Mouse (Mus musculus) midbrain, embryonic 15.5 days (tissue): ENCODE measurements around the gene Agap2. TPM values are rescaled to one million over a fixed set of nuclear protein-coding genes. Genes with fewer than 3 reads are reported as not detected.

ENCODE experiments used
- ATAC-seq: fragments of 200-750 bp; cut with Nextera tagmentation; replicated peaks from 2 replicates; pipeline ENCODE4 v1.8.0; 2017; ENCODE audit warnings: moderate TSS enrichment
- H3K27ac ChIP-seq: fragments of 300-500 bp; sonication (generic); 2 replicates; pipeline ENCODE4 v1.5.1; 2015; ENCODE audit warnings: mild to moderate bottlenecking, inconsistent platforms
- H3K27me3 ChIP-seq: fragments of 300-500 bp; sonication (generic); replicated peaks from 2 replicates; pipeline ENCODE4 v1.6.1; 2015; ENCODE audit warnings: inconsistent platforms
- H3K36me3 ChIP-seq: fragments of 300-500 bp; sonication (generic); replicated peaks from 2 replicates; pipeline ENCODE4 v1.6.1; 2015; ENCODE audit warnings: inconsistent platforms
- H3K4me1 ChIP-seq: fragments of 300-500 bp; sonication (generic); 2 replicates; pipeline ENCODE4 v1.6.1; 2015; ENCODE audit warnings: inconsistent platforms
- H3K4me2 ChIP-seq: fragments of 300-500 bp; sonication (generic); 2 replicates; pipeline ENCODE4 v1.6.1; 2015; ENCODE audit warnings: inconsistent platforms, mild to moderate bottlenecking, moderate library complexity
- H3K4me3 ChIP-seq: fragments of 300-500 bp; sonication (generic); 2 replicates; pipeline ENCODE4 v1.5.1; 2015; ENCODE audit warnings: mild to moderate bottlenecking, inconsistent platforms
- H3K9ac ChIP-seq: fragments of 300-500 bp; sonication (generic); 2 replicates; pipeline ENCODE4 v1.6.1; 2015; ENCODE audit warnings: mild to moderate bottlenecking, inconsistent platforms
- H3K9me3 ChIP-seq: fragments of 300-500 bp; sonication (generic); 2 replicates; pipeline ENCODE4 v1.6.1; 2016; ENCODE audit warnings: inconsistent platforms
- WGBS: fragments of 180-500 bp; shearing (Covaris S2); methylation state at CpG from one replicate; pipeline ENCODE4 v1.1.7; 2015; ENCODE audit warnings: mixed read lengths; 5-methylcytosine and 5-hydroxymethylcytosine counted together
- polyA plus RNA-seq: library from polyadenylated mRNA; unstranded; fragments of >200 nt; fragmentation: Nextera tagmentation; extraction: Ambion mirVana; gene quantifications from 2 replicates; pipeline ENCODE4 v1.2.1, GENCODE M21; 2015

The Agap2 gene
- polyA plus RNA-seq, 1 experiment from 2014 or later = 6.6 TPM

GRCm38 (mm10) chr10:127048608-127049394 lies 26.3 kb upstream of the Agap2 start:
- Histone ChIP-seq H3K4me2 (no peak overlapping the region), H3K4me3 (no peak overlapping the region), H3K9me3 (no peaks in the 10 kb centered on the region), H3K27ac (no peak overlapping the region), H3K4me1 (peaks cover 11% of the 10 kb centered on the region), H3K27me3 (peaks cover 50% of the 10 kb centered on the region), H3K9ac (no peak overlapping the region), H3K36me3 (peaks cover 11% of the 10 kb centered on the region)
- no peak for ATAC-seq
- WGBS = 6% methylated on average over 35 of the region's 35 CpGs

- Histone ChIP-seq H3K9me3 (no peaks in the 10 kb centered on the region), H3K4me2 (no peak overlapping the region), H3K27ac (no peak overlapping the region), H3K4me3 (no peak overlapping the region), H3K27me3 (peaks cover 50% of the 10 kb centered on the region), H3K36me3 (peaks cover 14% of the 10 kb centered on the region), H3K9ac (no peak overlapping the region), H3K4me1 (peaks cover 11% of the 10 kb centered on the region)
- WGBS = 3% methylated on average over 29 of the region's 29 CpGs
- no peak for ATAC-seq
Observed at GRCm38 (mm10) chr10:127049395-127050118, 25.5 kb upstream of the Agap2 start.

GRCm38 (mm10) chr10:127050119-127050474 lies 25.0 kb upstream of the Agap2 start:
- no peak for ATAC-seq
- H3K4me3 ChIP-seq = no peak overlapping the region

DNA sequence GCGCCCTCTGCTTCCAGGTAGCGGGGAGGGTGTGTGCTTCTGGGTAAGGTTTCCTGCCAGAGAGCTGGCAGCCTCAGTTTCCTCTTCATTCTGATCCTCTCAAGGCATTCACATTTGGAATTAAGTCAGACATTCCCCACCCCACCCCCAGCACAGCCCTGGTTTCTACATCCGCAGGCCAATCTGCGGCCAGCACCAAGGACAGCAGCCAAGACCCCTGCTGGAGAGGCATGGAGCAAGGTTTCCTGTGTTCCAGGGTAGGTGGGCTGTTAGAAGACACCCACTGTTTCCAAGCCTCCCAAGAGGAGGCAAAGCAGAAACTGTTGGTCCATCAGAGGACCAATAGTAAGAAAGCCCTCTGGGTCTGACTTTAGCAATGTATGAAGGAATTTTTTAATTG lies 20.4 kb upstream of the Agap2 start:
- no peak for ATAC-seq
- 80% methylated on average over 4 of the region's 4 CpGs for WGBS
- no peak overlapping the region for H3K4me2 ChIP-seq
- no peak overlapping the region for H3K27ac ChIP-seq
- no peaks in the 10 kb centered on the region for H3K9me3 ChIP-seq
- peaks cover 39% of the 10 kb centered on the region for H3K36me3 ChIP-seq
- H3K4me1 ChIP-seq = peaks cover 36% of the 10 kb centered on the region
- H3K9ac ChIP-seq = no peak overlapping the region
- H3K27me3 ChIP-seq = peaks cover 26% of the 10 kb centered on the region
- no peak overlapping the region for H3K4me3 ChIP-seq

More at GRCm38 (mm10) chr10:127050119-127050474, 25.0 kb upstream of the Agap2 start:
- Histone ChIP-seq H3K9ac (no peak overlapping the region), H3K27me3 (peaks cover 50% of the 10 kb centered on the region), H3K4me1 (peaks cover 16% of the 10 kb centered on the region), H3K27ac (no peak overlapping the region), H3K36me3 (peaks cover 14% of the 10 kb centered on the region), H3K9me3 (no peaks in the 10 kb centered on the region), H3K4me2 (no peak overlapping the region)
- 21% methylated on average over 10 of the region's 10 CpGs for WGBS

- no peak for ATAC-seq
- peaks cover 18% of the 10 kb centered on the region for H3K27me3 ChIP-seq
- H3K9ac ChIP-seq = no peak overlapping the region
- H3K36me3 ChIP-seq = peaks cover 39% of the 10 kb centered on the region
- 91% methylated on average over 8 of the region's 8 CpGs for WGBS
- no peak overlapping the region for H3K4me2 ChIP-seq
- H3K9me3 ChIP-seq = no peaks in the 10 kb centered on the region
- peaks cover 33% of the 10 kb centered on the region for H3K4me1 ChIP-seq
- H3K27ac ChIP-seq = no peak overlapping the region
- H3K4me3 ChIP-seq = no peak overlapping the region
Observed at GRCm38 (mm10) chr10:127055406-127055805, 19.7 kb upstream of the Agap2 start.

DNA sequence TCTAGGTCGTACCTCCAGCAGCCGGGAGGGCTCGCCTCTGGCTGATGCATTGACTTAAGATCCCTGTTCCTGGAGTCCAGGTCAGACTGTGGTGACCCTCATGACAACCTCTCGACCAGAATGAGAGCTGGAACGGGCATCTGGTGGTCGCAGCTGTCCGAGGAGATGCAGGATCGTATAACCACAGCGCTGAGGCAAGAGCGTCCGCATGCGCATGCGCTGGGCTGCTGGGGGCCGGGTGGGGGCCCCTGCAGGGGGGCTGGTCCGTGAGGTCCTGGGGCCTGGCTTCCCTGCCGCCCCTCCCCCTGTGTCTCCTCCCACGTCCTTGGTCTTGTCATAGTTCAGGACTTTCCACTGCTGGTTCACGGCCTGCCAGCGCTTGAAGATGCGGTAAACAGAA lies 18.6 kb upstream of the Agap2 start:
- ATAC-seq = no peak
- H3K9me3 ChIP-seq = no peaks in the 10 kb centered on the region
- H3K4me1 ChIP-seq = peaks cover 41% of the 10 kb centered on the region
- WGBS = 92% methylated on average over 20 of the region's 20 CpGs
- H3K4me3 ChIP-seq = no peak overlapping the region
- H3K36me3 ChIP-seq = peaks cover 39% of the 10 kb centered on the region
- H3K27me3 ChIP-seq = peaks cover 8% of the 10 kb centered on the region
- no peak overlapping the region for H3K27ac ChIP-seq
- no peak overlapping the region for H3K9ac ChIP-seq
- no peak overlapping the region for H3K4me2 ChIP-seq

- no peaks in the 10 kb centered on the region for H3K27me3 ChIP-seq
- H3K9ac ChIP-seq = peak overlapping the region; percentile 90
- H3K9me3 ChIP-seq = no peaks in the 10 kb centered on the region
- WGBS = under 1% methylated on average over 9 of the region's 9 CpGs
- peaks cover 34% of the 10 kb centered on the region for H3K36me3 ChIP-seq
- 0 out of 2 replicates have a peak, but pooled peaks have one; percentile 5 for ATAC-seq
- H3K4me1 ChIP-seq = peaks cover 55% of the 10 kb centered on the region
- peak overlapping the region; percentile 84 for H3K4me2 ChIP-seq
- 0 out of 2 replicates have a peak overlapping the region, but pooled peaks have one; percentile 97 for H3K27ac ChIP-seq
- H3K4me3 ChIP-seq = peak overlapping the region; percentile 92
Observed at GRCm38 (mm10) chr10:127058161-127058560, 16.9 kb upstream of the Agap2 start.

- Histone ChIP-seq H3K9ac (peak overlapping the region; percentile 90), H3K27ac (peak overlapping the region; percentile 97), H3K4me2 (peak overlapping the region; percentile 84), H3K9me3 (no peaks in the 10 kb centered on the region), H3K27me3 (no peaks in the 10 kb centered on the region), H3K36me3 (peaks cover 29% of the 10 kb centered on the region), H3K4me3 (peak overlapping the region; percentile 92), H3K4me1 (peaks cover 55% of the 10 kb centered on the region)
- WGBS = 3% methylated on average over 8 of the region's 8 CpGs
- ATAC-seq = no peak
Observed at GRCm38 (mm10) chr10:127058708-127059107, 16.4 kb upstream of the Agap2 start.

GRCm38 (mm10) chr10:127059174-127059967 lies 15.7 kb upstream of the Agap2 start:
- H3K4me3 ChIP-seq = peak overlapping the region; percentile 92
- peaks cover 55% of the 10 kb centered on the region for H3K4me1 ChIP-seq
- peak overlapping the region; percentile 97 for H3K27ac ChIP-seq
- 0 out of 2 replicates have a peak, but pooled peaks have one; percentile 2 for ATAC-seq
- peak overlapping the region; percentile 90 for H3K9ac ChIP-seq
- H3K27me3 ChIP-seq = no peaks in the 10 kb centered on the region
- peak overlapping the region; percentile 84 for H3K4me2 ChIP-seq
- under 1% methylated on average over 65 of the region's 92 CpGs for WGBS
- H3K9me3 ChIP-seq = no peaks in the 10 kb centered on the region
- peaks cover 25% of the 10 kb centered on the region for H3K36me3 ChIP-seq

DNA sequence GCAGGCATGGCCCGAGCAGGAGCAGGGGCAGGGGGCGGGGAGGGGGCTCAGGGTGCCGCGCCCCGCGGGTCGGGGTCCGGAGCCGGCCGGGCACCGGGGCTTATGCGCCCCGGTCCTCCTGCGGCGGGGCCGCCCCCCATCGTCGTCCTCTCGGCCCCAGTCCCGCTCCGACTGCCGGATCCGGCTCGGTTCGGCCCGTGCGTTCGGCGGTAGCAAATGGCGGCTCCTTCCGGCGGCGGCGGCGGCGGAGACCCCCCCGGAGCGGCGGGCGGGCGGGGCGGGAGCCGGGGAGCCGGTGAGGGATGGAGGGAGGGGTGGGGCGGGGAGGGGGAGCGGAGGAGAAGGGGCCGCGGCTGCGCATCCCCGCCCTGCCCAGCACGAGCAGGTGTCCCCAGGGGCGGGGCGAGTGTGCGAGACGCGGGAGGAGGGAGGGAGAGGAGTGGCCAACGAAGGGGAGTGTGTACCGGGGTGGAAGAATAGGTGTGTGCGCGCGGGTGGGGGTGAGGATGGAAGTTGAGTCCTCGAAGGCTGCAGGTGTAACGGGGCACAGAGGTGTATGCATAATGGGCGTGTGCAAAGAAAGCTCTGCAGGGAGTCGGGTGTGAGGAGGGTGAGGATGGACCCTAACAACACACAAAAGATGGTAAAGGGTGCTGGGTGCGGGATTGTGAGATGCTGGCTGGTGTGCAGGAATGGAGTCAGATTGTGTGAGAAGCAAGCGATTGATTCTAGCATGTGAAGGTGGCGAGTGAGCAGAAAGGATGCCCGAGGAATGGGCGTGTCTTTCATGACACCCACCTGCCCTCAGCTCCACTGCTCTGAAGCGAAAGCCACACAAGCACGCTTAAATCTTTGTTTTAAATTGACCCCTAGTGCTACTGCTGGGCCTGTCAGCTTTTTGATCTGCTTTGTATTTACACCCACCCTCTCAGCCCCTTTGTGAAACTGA lies 14.8 kb upstream of the Agap2 start, which contains the start of gene March9:
Gene March9 (minus strand): TSS at position 217 of the 949 bp plus-strand sequence.
- peaks cover 58% of the 10 kb centered on the region for H3K4me1 ChIP-seq
- under 1% methylated on average over 37 of the region's 72 CpGs for WGBS
- peak within 1 kb of the TSS; percentile 97 for H3K27ac ChIP-seq
- H3K4me3 ChIP-seq = peak within 1 kb of the TSS; percentile 92
- H3K27me3 ChIP-seq = no peaks in the 10 kb centered on the region
- H3K9me3 ChIP-seq = no peaks in the 10 kb centered on the region
- peak within 1 kb of the TSS; percentile 84 for H3K4me2 ChIP-seq
- peak within 1 kb of the TSS; percentile 90 for H3K9ac ChIP-seq
- ATAC-seq = peak; percentile 46
- H3K36me3 ChIP-seq = peaks cover 27% of the 10 kb centered on the region

GRCm38 (mm10) chr10:127061085-127061484 lies 14.0 kb upstream of the Agap2 start:
- Histone ChIP-seq H3K4me1 (peaks cover 53% of the 10 kb centered on the region), H3K27me3 (no peaks in the 10 kb centered on the region), H3K36me3 (peaks cover 27% of the 10 kb centered on the region), H3K9ac (peak overlapping the region; percentile 90), H3K4me2 (peak overlapping the region; percentile 84), H3K27ac (peak overlapping the region; percentile 97), H3K4me3 (peak overlapping the region; percentile 92), H3K9me3 (no peaks in the 10 kb centered on the region)
- WGBS = 17% methylated on average over 5 of the region's 5 CpGs
- no peak for ATAC-seq
